Mouse (Mus musculus): ENCODE data around the gene Nr1i2.

- TF ChIP-seq CTCF (IDR thresholded peaks at IDR 0.05; ENCODE audit: control insufficient read depth, insufficient read depth, insufficient replicate concordance, low read depth, low read length) (no peak), POLR2A (IDR thresholded peaks at IDR 0.05; ENCODE audit: control insufficient read depth, low read depth, low read length) (no peak)
These were observed 10.0 kb upstream of the Nr1i2 start for GRCm38 (mm10) chr16:38304460-38305194.

Measured in testis, adult 2 months (tissue).